Mouse (Mus musculus) cerebellum, adult 2 months (tissue): ENCODE data around the gene Col4a2. TPM values are rescaled to one million over a fixed set of nuclear protein-coding genes. Genes with fewer than 3 reads are reported as not detected.

Experiments
- DNase-seq, 2 experiments: peaks; one replicate each; pipeline ENCODE4 v3.0.0; 2021
- H3K27ac ChIP-seq: fragments of 200-500 bp; 2 replicates; pipeline ENCODE4 v1.5.1; 2012; ENCODE audit warnings: low read length, control low read depth, inconsistent platforms; ENCODE audit not compliant: insufficient read depth
- H3K27me3 ChIP-seq: fragments of 200-500 bp; 2 replicates; pipeline ENCODE4 v1.6.1; 2012; ENCODE audit warnings: inconsistent platforms, mild to moderate bottlenecking, low read length, moderate library complexity; ENCODE audit not compliant: control insufficient read depth, insufficient read depth
- H3K4me1 ChIP-seq: fragments of 200-500 bp; 2 replicates; pipeline ENCODE4 v1.6.1; 2011; ENCODE audit warnings: low read length; ENCODE audit not compliant: control insufficient read depth, insufficient read depth
- H3K4me3 ChIP-seq: fragments of 200-500 bp; replicated peaks from 2 replicates; pipeline ENCODE3; 2011; ENCODE audit warnings: mild to moderate bottlenecking, low read depth, low read length, control low read depth; ENCODE audit not compliant: insufficient read depth
- CTCF ChIP-seq: fragments of 200-500 bp; IDR thresholded peaks from 2 replicates; pipeline ENCODE4 v1.5.1; 2011; ENCODE audit warnings: low read depth, mild to moderate bottlenecking, control low read depth, low read length, moderate library complexity, borderline replicate concordance; ENCODE audit not compliant: insufficient read depth
- POLR2A ChIP-seq: fragments of 200-500 bp; IDR thresholded peaks from 2 replicates; pipeline ENCODE4 v1.6.1; 2011; ENCODE audit warnings: low read length, control low read depth, borderline replicate concordance; ENCODE audit not compliant: insufficient read depth
- WGBS: fragments of 180-500 bp; shearing (Covaris S2); methylation state at CpG from one replicate; pipeline ENCODE4 v1.1.7; 2018; 5-methylcytosine and 5-hydroxymethylcytosine counted together
- polyA plus RNA-seq: library from polyadenylated mRNA; depleted of rRNA; stranded (reverse); fragments of >200 nt; gene quantifications from 2 replicates; pipeline ENCODE4 v1.2.3, GENCODE M21; 2012

Gene Col4a2
- polyA plus RNA-seq, 1 experiment: 15.0 TPM

GRCm38 (mm10) chr8:11470694-11471093 lies 158.1 kb downstream of the Col4a2 start:
- TF ChIP-seq CTCF: no peak
- TF ChIP-seq POLR2A: no peak
- no peaks in the 10 kb centered on the region for H3K27me3 ChIP-seq
- no peak overlapping the region for H3K27ac ChIP-seq
- H3K4me1 ChIP-seq: no peaks in the 10 kb centered on the region; the same call in 1 of the 2 replicates
- no peak for DNase-seq
- no peak overlapping the region for H3K4me3 ChIP-seq
- 73% methylated on average over 7 of the region's 7 CpGs for WGBS

GRCm38 (mm10) chr8:11471309-11471708 lies 158.7 kb downstream of the Col4a2 start:
- Histone ChIP-seq H3K4me1 (no peaks in the 10 kb centered on the region; the same call in 1 of the 2 replicates), H3K27me3 (no peaks in the 10 kb centered on the region), H3K27ac (no peak overlapping the region), H3K4me3 (no peak overlapping the region)
- DNase-seq: no peak
- 28% methylated on average over 8 of the region's 8 CpGs for WGBS
- TF ChIP-seq CTCF (no peak), POLR2A (no peak)

GRCm38 (mm10) chr8:11473072-11473471 lies 160.5 kb downstream of the Col4a2 start:
- TF ChIP-seq CTCF: no peak
- no peak for TF ChIP-seq POLR2A
- WGBS: 47% methylated on average over 4 of the region's 4 CpGs
- no peak for DNase-seq
- Histone ChIP-seq H3K4me3 (no peak overlapping the region), H3K27ac (no peak overlapping the region), H3K4me1 (no peaks in the 10 kb centered on the region; the same call in 1 of the 2 replicates), H3K27me3 (no peaks in the 10 kb centered on the region)

- no peaks in the 10 kb centered on the region; the same call in 1 of the 2 replicates for H3K4me1 ChIP-seq
- H3K27me3 ChIP-seq: peaks cover 2% of the 10 kb centered on the region; the same call in 1 of the 2 replicates
- no peak overlapping the region for H3K27ac ChIP-seq
- TF ChIP-seq POLR2A (no peak), CTCF (no peak)
- DNase-seq: no peak
- WGBS: 28% methylated on average over 9 of the region's 10 CpGs
- no peak overlapping the region for H3K4me3 ChIP-seq
Measured at GRCm38 (mm10) chr8:11475397-11475796, 162.8 kb downstream of the Col4a2 start.

- Histone ChIP-seq H3K27ac (no peak overlapping the region), H3K27me3 (peaks cover 2% of the 10 kb centered on the region; the same call in 1 of the 2 replicates), H3K4me3 (no peak overlapping the region), H3K4me1 (no peaks in the 10 kb centered on the region; the same call in 1 of the 2 replicates)
- DNase-seq: no peak
- no peak for TF ChIP-seq CTCF
- no peak for TF ChIP-seq POLR2A
- WGBS: 34% methylated on average over 2 of the region's 2 CpGs
Measured at GRCm38 (mm10) chr8:11475876-11476275, 163.3 kb downstream of the Col4a2 start.

- H3K27me3 ChIP-seq: peaks cover 2% of the 10 kb centered on the region; the same call in 1 of the 2 replicates
- WGBS: 20% methylated on average over 24 of the region's 24 CpGs
- H3K4me3 ChIP-seq: no peak overlapping the region
- TF ChIP-seq CTCF (no peak), POLR2A (no peak)
- H3K27ac ChIP-seq: no peak overlapping the region
- H3K4me1 ChIP-seq: no peaks in the 10 kb centered on the region; the same call in 1 of the 2 replicates
- no peak for DNase-seq
Measured at GRCm38 (mm10) chr8:11476338-11477177, 164.0 kb downstream of the Col4a2 start.

- H3K27me3 ChIP-seq: peaks cover 2% of the 10 kb centered on the region; the same call in 1 of the 2 replicates
- H3K27ac ChIP-seq: no peak overlapping the region
- no peak for DNase-seq
- no peak overlapping the region for H3K4me3 ChIP-seq
- H3K4me1 ChIP-seq: no peaks in the 10 kb centered on the region; the same call in 1 of the 2 replicates
- TF ChIP-seq CTCF (no peak), POLR2A (no peak)
- 13% methylated on average over 9 of the region's 9 CpGs for WGBS
Measured at GRCm38 (mm10) chr8:11477178-11477553, 164.6 kb downstream of the Col4a2 start.
